Mouse (Mus musculus) heart, postnatal 14 days (tissue): ENCODE measurements around the gene Wipi2. TPM values are rescaled to one million over a fixed set of nuclear protein-coding genes. Genes with fewer than 3 reads are reported as not detected.
A peak's percentile ranks its signal among the peaks of the same experiment; 100 is the strongest.

Experiments
- DNase-seq, 2 experiments: peaks; one replicate each; pipeline ENCODE4 v3.0.0; 2021 to 2022
- intact Hi-C: fragments of 180-260 bp; cut with DNase I; formaldehyde crosslinking; loops from one replicate; pipeline ENCODE4 v1.15.1; 2025
- total RNA-seq, 2 experiments: library from RNA; stranded (reverse); gene quantifications; 2 replicates each; pipeline ENCODE4 v1.2.3; 2021

Wipi2 gene
- total RNA-seq, 2 experiments from 2014 or later: 36.1 TPM

DNA sequence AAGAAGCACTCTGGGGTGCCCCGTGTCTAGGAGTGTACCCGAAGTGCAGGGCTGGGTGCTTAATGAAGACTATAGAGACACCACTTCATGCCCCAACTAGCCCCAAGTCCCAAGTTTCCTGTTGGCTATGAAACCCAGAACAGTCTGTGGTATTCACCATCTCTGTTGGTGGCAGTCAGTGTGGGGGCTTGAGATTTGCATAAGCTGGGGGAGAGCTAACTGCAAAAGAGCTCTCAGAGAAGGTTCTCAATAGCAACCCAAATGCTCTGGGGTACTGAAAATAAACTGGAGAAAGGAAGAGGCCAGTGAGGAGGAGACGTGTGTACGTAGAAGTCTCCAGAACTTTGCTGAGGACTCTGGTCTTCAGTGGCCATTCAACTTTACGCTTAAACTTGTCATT is 55.0 kb downstream of the Wipi2 start:
- no peak for DNase-seq
- intact Hi-C loops: no loop called here

DNA sequence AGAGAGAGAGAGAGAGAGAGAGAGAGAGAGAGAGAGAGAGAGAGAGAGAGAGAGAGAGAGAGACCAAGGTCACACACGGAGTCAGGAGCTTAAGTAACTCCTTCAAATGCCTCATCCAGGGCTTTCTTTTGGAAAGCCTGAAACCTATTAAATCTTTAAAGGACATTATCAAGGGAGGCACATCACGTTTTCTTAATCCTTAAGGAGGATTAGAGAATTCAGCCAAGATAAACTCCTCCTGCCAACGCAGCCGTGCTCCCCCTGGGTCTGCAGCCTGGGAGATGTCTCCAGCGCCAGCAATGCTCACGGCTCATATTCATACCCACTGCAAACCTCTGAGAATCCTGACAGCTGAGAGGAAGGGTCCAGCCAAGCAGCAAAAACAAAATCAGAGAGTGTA is 61.4 kb downstream of the Wipi2 start:
- intact Hi-C loops: no loop called here
- no peak for DNase-seq

DNA sequence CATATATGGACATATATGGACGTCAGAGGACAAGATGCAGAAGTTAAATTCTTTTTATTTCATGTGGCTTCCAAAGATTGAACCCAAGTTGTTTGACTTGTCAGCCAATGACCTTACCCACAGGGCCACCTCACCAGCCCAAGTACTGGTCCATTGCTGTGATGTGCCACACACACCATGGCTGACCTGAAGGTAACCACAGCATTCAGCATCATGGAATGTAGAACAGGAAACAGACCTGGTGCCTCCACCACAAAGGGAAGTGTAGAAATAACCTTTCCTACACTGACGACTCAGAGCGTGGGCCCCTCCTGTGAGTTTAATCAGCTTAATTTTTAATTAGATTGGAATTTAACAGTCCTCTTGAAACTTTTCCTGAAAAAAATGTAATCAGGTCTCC is 62.8 kb downstream of the Wipi2 start:
- intact Hi-C loops: no loop called here
- no peak for DNase-seq

DNA sequence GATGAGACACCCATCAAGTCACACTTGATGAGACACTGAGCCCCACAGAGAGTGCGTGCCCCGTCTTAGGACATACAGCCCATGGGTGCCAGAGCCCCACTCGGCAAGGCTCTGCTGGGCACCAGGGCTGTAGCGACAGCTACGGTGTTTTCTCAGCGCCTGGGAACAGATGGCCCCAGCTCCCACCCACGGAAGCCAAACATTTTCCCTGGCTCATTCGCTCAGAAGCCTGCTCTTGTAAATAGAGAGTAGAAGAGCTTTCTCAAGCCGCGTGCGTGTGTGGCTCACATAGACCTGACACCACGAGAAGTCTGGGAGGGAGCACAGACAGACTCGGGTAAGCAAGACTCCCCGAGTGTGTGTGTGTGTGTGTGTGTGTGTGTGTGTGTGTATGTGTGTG is 64.8 kb downstream of the Wipi2 start, which contains the start of gene Slc29a4:
TSS of gene Slc29a4 (plus strand) at position 265 of the 400 bp plus-strand sequence.
- DNase-seq: no peak
- intact Hi-C loops: no loop called here

DNA sequence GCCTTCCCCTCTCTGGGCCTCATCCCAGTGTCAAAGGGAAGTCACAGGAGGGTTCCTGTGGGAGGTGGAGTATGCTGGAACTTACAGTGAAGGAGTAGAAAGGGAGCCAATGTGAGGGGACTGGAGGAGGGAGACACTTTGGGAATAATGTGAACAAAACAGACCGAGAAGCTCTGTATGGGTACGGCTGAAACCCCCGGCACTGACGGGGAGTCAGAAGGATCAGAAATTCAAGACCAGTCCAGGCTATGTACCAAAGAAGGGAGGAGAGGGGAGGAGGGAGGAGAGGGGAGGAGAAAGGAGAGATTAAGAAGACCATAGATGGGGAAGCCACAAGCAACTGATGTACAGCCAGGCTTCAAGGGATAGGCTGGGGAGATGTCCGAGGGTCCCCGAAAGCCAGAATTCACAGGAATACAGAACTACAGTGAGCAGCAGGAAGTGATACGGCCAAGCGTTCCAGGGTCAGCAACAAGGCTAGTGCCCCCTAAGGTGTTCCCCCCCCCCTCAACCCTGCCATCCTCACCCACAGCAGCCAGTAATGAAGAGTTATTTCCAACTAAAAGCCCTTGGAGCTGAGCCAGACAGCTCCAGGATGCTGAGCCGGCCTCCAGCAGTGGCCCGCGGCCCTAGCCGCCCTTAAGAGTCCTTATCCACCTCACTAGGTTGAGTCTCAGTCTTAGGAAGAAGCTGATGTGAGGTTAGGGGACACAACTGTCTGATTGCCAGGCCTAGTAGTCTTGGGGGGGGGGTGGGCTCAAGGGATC is 65.7 kb downstream of the Wipi2 start:
- intact Hi-C loops: no loop called here
- no peak for DNase-seq

DNA sequence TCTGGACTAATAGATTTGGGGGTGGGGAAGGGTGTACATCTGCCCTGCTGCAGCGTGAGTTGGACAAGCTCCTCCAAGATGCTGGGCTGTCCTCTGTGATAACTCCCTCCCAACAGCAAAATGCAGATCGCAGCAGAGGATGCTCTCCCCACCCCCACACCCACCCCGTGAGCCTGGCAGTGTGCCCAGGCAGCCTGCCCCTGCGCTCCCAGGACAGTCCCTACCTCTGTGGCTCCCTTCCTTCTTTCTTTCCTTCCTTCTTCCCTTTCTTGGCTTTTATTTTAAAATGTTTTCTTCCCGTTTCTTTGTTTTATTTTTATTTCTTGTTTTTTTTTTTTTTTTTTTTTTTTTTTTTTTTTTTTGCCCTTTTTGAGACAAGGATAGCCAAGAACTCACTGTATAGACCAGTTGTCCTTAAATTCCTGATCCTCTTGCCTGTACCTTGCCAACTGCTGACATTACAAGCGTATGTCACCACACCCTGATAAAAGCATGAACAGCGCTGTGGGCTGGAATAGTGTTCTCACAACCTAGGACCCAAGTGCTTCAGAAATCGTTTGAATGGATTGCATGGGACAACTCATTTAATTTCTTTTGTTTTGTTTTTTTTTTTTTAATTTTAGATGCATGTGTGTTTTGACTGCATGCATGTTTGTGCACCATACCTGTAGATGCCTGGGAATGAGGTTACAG is 66.4 kb downstream of the Wipi2 start:
- no peak for DNase-seq
- intact Hi-C loops: no loop called here

DNA sequence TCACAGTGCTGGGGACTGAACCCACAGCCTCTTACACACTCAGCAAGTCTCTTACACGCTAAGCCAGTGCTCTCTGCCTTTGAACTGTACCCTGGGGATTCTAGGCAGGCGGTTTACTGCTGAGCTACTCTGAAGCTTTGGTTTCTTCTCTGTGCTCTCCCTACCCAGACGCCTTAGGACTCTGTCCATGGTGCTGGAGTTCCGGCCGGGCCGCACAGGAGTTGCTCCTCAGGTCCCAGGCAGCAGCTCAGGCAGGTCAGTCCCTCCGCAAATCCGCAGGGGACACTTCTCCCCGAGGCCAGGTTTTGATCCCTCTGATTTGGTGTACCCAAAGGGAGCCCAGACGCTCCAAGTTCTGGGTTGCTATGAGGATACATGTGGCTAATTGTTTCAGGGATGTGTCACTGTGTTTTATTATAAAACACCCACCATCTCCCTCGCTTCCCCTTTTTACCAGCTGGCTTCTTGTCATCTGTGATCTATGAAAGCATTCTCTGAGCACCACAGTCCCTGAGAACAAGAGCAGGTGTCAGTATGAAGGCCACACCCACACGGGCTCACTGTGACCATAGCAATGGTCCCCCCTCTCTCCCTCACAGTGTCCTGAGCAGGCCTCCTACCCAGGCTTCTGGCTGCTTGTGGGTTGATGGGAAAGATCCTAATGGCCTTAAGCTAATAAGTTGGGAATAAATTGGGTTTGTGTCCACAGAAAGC is 67.3 kb downstream of the Wipi2 start:
- DNase-seq: peak; percentile 51 to 73
- intact Hi-C loops: no loop called here

DNA sequence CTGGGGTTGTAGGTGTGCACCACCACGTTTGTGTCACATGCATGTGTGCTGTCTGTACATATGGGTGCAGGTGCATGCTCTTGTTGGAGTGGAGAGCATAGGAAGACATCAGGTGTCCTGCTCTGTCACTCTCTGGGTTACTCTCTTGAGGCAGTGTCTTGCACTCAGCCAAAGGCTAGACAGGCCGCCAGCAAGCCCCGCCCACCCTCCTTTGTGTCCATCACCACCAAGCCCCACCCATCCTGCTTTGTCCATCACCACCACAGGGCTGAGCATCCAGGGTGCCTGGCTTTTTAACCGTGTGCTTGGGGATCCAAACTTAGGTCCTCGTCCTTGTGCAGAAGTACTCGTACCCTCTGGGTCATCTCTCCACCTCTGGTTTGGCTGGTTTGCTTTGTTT is 68.8 kb downstream of the Wipi2 start:
- intact Hi-C loops: no loop called here

DNA sequence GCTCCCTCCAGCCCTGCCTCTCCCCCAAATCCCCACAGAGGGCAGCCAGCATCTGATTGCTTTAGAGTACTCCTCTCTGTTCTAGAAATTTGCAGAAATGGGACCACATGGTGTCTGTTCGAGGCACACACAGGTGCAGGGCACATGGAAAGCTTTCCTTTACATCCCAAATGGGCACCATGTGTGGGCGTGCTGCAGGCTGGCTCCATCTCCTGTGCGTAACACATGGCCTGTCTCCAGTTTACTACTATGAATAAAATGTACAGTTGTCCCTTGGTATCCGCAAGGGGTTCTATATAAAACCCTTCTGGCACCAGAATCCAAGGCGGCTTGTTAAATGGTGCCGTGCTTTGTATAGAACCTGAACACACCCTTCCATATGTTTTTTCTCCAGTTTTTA is 69.4 kb downstream of the Wipi2 start:
- intact Hi-C loops: no loop called here

More for the DNA sequence above, 68.8 kb downstream of the Wipi2 start:
- no peak for DNase-seq

DNA sequence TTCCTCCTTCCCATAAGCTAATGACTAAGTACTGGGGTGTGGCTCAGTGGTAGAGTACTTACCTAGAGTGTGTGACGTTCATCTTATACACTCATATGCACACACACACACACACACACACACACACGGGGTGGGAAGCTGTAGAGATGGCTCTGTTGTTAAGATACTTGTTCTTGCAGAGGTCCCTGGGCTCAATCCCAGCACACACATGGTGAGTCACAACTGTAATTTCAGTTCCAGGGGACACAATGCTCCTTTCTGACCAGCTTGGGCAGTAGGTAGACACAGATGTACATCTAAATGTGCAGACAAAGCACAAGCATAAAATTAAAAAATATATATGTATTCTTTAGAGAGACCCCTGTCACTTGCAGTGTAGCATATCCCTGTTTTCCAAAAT is 70.2 kb downstream of the Wipi2 start:
- no peak for DNase-seq
- intact Hi-C loops: no loop called here

More for the DNA sequence above, 69.4 kb downstream of the Wipi2 start:
- no peak for DNase-seq

DNA sequence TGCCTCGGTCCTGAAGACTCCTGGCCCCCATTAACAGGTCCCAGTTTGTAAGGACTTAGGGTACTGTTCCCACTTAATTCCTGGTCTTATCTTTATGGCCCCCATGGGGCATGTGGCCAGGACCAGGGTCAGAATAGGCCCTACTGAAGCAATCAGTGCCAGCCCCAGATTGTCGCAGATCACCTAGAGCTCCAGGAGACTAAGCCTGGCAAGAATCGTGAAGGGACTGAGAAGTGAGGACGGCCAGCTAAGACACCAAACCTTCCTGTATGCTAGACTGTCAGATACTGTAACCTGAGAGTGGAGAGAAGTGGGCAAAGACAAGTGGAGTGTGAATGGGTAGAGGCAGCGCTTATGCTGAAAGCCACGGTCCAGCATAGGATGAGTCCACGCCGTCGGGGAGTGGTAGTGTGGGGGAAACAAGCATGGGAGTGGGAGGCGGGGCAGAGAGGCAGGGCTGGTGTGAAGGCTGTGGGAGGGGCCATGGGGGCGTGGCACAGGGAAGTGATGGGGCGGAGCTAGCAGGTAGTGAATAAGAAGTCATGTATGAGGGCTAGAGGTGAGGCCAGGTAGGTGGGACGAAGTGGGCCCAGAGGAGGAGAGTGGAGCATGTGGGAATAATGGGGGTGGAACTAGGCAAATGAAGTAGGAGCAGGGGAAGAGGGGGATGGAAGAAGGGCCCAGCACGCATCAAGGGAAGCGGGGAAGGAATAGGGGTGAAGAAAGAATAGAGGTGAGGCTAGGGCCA is 73.5 kb downstream of the Wipi2 start:
- intact Hi-C loops: no loop called here
- no peak for DNase-seq

DNA sequence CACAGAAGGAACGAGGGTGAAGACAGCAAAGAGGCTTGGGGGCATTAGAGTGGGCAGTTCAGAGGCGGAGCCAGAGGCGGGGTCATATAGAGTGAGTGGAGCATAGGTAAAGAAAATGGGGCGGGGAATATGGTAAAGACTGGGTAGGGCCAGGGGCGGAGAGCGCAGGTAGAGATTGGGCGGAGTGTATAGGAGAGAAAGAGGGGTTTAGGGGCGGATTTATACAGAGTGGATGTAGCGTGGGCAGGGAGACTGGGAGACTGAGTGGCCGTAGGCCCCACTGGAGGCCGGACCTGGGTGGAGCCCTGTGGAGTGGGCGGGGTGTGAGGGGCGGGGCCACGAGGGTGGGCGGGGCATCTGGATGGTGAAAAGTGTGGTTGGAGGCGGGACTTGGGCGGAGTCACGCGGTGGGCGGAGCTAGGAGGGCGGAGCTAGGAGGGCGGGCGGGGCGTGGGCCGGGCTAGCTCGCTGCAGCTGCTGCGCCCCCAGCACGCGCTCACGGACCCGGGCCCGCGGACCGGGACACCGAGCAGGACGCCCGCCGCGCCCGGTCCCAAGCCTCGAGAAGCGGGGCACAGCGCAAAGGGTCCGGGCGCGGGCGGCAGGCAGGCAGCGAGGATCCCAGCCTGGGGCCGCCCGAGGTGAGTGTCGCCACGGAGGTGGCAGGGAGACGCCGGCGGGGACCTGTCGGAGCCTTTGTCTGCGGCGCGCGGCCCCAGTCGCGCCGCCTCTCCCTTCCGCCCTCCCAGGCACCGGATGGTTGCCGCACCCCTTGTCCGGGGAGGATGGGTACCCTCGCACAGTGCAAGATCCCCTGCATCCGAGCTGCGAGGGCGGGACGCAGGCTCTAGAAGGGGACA is 74.4 kb downstream of the Wipi2 start:
- intact Hi-C loops: no loop called here
- peak in 1 of 2 experiments; percentile 24 for DNase-seq

DNA sequence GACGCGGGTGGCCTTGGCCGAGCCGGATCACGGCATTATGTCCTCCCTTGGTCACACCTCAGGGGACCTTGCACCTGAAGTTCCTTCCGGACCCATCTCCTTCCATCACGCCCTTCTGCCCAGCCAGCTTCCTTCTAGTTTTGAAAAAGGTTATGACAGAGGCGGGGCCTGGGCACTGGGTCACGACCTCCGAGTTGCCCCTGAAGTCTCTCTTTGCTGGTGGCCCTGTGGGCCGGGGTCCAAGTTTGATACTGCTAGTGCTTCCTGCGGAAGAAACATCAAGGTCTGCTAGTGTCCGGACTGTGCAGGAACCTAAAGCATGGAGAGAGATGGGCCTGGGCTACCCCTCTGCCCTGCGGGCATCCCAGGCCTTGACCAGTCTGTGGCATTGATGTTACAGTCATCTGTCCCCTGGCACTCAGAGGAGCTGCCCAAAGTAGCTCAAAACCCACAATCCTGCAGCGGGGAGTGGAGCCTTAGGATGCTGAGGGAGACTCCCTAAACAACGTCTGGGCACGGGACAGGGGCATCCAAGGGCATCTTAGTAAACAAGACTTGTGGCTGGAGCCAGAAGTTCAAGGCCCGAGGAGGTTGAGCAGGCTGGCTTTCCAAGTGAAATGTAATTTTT is 75.1 kb downstream of the Wipi2 start:
- DNase-seq: no peak
- intact Hi-C loops: no loop called here

DNA sequence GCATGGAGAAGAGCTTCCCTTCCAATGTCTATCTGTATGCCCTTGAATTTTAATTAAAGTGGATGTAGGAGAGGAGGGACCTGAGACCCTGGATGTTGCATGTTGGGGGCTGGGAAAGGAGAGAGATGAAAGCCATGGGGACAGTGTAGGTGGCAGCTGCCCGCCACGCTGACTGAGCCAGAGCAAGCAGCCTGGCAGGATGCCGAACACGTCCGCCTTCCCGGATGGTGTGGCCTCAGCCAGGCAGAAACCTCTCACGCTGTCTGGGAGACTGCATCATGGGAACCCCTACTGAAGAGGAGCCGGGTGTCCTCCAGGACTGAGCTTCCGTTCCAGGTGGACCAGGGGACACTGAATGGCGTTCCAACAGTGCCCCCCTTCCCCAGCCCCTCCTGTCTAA is 76.1 kb downstream of the Wipi2 start:
- DNase-seq: no peak
- intact Hi-C loops: no loop called here

DNA sequence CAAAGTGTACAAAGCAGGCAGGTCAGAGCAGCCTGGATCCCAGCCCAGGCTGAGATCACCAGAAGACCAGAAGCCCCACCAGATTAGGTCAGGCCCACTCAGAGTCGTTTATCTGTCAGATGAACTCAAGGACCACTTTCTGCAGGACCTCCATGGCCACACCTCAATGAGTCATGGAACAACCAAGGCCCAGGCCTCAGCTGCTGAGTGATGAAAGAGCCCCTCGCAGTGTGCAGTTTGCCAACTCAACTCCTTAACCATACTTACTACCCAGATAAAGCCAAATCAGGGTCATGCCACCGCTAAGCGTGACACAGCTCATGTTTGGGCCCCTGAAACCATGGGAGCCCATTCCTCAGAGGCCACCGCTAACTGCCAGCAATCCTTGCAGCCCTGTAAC is 80.2 kb downstream of the Wipi2 start:
- DNase-seq: no peak
- intact Hi-C loops: no loop called here

DNA sequence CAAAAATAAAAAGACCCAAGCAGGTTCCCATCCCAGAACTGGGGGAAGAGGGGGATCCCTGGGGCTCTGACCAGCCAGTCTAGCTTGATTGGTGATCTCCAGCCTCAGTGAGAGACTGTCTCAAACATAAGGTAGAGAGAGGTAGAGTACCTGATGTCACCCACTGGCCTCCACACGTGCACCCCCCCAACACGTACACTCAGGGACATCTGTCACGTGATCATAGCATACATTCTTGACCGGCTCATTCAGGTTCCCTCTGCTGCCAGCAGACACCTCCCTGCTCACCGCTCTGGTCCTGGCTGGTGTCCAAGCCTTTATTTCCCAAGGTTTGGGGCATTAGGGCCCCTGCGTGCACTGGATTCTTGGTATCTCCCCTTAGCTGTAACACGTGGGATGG is 81.9 kb downstream of the Wipi2 start:
- intact Hi-C loops: no loop called here
- DNase-seq: no peak

DNA sequence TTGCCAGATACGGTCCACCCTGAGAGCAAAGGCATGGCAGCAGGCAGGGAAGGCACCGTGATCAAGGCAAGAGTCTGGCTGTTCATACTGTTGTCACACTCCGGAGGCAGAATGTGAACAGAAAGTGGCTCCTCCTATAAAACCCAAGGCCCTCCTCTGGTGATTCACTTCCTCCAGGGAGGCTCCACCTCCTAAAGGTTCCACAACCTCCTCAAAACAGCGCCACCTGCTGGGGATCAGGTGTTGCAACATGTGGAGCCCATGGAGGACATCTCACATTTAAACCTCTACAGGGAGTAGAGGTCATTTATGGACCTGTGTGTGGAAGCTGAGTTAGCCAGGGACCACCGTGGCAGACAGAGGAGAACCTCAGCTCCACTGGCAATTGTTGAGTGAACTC is 84.9 kb downstream of the Wipi2 start:
- intact Hi-C loops: no loop called here
- DNase-seq: no peak

DNA sequence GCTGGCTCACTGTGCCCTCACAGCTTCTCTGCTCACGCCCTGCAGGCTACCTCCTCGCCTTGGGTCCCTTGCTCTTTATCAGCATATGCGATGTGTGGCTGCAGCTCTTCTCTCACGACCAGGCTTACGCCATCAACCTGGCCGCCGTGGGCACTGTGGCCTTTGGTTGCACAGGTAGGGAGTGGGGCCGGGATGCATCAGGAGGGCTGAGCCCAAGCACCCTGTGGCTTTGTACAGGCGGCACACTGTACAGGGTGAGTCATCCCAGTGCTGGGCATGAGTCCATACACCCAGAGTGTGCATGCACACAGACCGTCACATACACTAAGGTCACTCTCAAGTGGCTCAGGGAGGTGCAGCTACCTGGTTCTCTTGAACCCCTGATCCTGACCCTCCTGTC is 86.5 kb downstream of the Wipi2 start:
- intact Hi-C loops: no loop called here
- no peak for DNase-seq

DNA sequence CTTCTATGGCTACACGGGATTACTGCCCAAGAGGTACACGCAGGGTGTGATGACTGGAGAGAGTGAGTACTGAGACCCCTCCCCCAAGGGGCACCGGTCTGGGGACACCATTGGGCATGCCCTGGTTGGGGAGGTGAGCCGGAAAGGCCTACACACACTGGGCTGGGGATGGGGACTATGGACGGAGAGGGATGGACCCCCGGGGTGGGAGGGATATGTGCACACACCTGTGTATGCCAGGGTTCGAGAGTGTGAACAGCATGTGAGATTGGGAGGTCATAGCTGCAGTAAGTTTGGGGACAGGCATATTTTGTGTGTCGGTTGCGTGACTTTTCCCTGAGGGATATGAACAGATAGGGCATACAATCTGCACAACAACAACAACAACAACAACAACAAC is 87.6 kb downstream of the Wipi2 start:
- DNase-seq: no peak
- intact Hi-C loops: loop anchor here (5.0 kb wide), 4 partner anchors 38 to 238 kb away; no protein-coding TSS in a partner anchor
